Mouse (Mus musculus) A20 (cell line): ENCODE results near the gene Hectd4.
A peak's percentile ranks its signal among the peaks of the same experiment; 100 is the strongest.

Experiments
- DNase-seq: peaks from one replicate; pipeline ENCODE4 v3.0.0-alpha.2; 2011; ENCODE audit warnings: low read depth, low spot score

Gene Hectd4

GRCm38 (mm10) chr5:121392667-121393380 lies 172.8 kb downstream of the Hectd4 start:
- peak; percentile 55 for DNase-seq

- no peak for DNase-seq
Measured at GRCm38 (mm10) chr5:121393402-121393801, 173.4 kb downstream of the Hectd4 start.

DNA sequence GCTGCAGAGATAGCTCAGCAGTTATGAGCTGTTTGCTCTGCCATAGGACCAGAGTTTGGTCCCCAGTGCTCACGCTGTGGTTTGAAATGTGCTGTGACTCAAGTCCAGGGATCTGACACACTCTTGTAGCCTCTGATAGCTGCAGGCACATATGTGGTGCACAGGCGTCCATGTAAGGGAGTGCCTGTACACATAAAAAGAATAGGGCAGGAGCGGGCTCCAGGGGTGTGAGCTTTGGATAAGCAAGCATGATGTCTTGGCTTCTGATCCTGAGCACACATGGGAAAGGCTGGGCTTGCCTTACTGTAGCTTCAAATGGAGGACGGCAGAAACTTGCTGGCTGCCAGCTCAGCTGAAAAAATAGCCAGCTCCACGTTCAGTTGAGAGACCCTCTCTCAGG lies 175.6 kb downstream of the Hectd4 start:
- DNase-seq: no peak

GRCm38 (mm10) chr5:121397187-121398145 lies 177.4 kb downstream of the Hectd4 start, which contains the start of gene Naa25:
Naa25 (plus strand) TSS chr5:121397936.
- peak; percentile 98 for DNase-seq

DNA sequence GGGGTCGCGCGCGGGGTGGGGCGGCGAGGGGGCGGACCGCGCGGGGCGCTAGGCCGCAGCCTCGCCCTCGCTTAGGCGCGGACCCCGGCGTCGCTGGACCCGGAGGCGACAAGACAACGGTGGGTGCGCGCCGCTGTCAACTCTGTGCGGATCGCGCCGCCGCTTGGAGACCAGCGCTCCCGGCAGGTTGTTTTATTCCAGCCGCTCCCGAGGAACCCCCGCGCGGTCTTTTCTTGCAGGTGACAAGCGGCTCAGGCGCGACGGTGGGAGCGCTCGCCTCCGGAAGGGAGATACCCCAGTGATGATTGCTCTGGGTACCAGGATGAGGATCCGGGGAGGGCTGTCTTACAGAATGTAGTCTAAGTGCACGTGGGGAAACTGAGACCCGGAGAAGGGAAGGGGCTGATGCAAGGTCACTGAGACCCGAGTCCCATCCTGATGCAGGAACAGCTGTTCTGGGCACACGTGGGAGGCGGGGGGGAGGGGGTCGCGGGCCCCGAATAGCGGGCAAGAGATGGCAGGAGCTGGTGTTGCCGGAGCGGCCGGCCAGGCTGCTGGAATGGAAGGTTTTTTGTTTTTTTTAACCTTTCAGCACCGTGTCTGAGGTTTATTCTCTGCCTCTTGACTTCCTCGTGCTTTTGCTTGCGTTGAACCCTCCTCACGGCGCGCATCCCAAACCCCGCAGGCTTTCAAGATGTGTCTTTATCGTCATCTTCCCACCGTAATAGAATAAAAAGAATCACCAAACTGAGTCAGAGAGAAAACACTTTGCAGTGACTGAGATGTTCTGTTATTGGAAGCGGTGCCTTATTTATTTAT lies 178.3 kb downstream of the Hectd4 start:
- DNase-seq: no peak

DNA sequence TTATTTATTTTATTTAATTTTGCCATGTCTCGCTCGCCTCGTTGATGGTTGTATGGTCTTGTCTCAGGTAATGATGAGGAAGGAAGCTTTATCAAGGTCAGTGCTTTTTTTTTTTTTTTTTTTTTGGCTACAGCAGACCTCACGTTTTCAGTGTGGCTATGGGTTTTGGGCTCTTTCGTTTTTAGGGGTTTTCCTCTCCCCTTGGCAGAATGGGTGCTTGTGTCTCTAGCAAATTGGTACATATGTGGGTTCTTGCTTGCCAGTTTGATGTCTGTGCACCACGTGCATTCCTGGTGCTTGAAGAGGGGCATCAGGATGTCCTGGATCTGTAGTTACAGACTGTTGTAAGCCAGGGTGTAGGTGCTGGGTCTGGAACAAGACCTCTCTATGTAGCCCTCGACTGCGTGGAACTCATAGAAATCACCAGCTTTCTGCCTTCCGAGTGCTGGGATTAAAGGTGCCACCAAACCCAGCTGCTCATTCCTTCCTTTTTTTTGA lies 179.0 kb downstream of the Hectd4 start:
- no peak for DNase-seq

- DNase-seq: no peak
Measured at GRCm38 (mm10) chr5:121399540-121399939, 179.5 kb downstream of the Hectd4 start.

- DNase-seq: no peak
Measured at GRCm38 (mm10) chr5:121400064-121400463, 180.0 kb downstream of the Hectd4 start.

- DNase-seq: no peak
Measured at GRCm38 (mm10) chr5:121400849-121401248, 180.8 kb downstream of the Hectd4 start.

- DNase-seq: no peak
Measured at GRCm38 (mm10) chr5:121407856-121408255, 187.8 kb downstream of the Hectd4 start.

DNA sequence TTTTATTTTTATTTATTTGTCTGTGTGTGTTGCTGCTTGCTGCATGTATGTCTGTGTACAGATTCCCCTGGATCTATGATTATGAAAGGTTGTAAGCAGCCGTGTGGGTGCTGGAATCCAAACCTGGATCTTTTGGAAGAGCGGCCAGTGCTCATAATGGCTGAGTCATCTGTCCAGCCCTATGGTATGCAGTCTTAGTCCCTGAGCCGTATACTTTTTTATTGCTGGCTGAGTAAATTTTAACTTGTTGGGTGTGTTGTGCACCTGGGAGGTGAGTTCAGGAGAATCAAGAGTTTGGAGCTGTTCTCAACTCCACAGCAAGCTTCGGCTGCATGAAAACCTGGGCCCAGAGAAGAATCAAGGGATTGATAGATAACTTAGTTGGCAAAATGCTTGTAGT lies 191.0 kb downstream of the Hectd4 start:
- no peak for DNase-seq
